Mouse (Mus musculus) kidney, postnatal 0 days (tissue): ENCODE results near the gene Plekhm2. TPM values are rescaled to one million over a fixed set of nuclear protein-coding genes. Genes with fewer than 3 reads are reported as not detected.

Source experiments
- ATAC-seq: fragments of 200-750 bp; cut with Nextera tagmentation; replicated peaks from 2 replicates; pipeline ENCODE4 v1.8.0; 2017; ENCODE audit warnings: low read depth, moderate number of reproducible peaks, moderate TSS enrichment, moderate library complexity; ENCODE audit not compliant: low FRiP score
- DNase-seq: peaks from one replicate; pipeline ENCODE4 v3.0.0-alpha.2; 2016; ENCODE audit warnings: low spot score
- H3K27ac ChIP-seq: fragments of 300-500 bp; sonication (generic); 2 replicates; pipeline ENCODE4 v1.5.1; 2014; ENCODE audit warnings: mild to moderate bottlenecking
- H3K27me3 ChIP-seq: fragments of 300-500 bp; sonication (generic); 2 replicates; pipeline ENCODE4 v1.6.1; 2014; ENCODE audit warnings: low read length, mixed read lengths; ENCODE audit not compliant: insufficient read depth
- H3K36me3 ChIP-seq: fragments of 300-500 bp; sonication (generic); 2 replicates; pipeline ENCODE4 v1.6.1; 2014; ENCODE audit warnings: low read length, mixed read lengths; ENCODE audit not compliant: insufficient read depth
- H3K4me1 ChIP-seq: fragments of 300-500 bp; sonication (generic); replicated peaks from 2 replicates; pipeline ENCODE4 v1.6.1; 2014; ENCODE audit warnings: antibody characterized with exemption, low read length, mixed read lengths; ENCODE audit not compliant: insufficient read depth
- H3K4me2 ChIP-seq: fragments of 300-500 bp; sonication (generic); 2 replicates; pipeline ENCODE4 v1.6.1; 2014; ENCODE audit warnings: mild to moderate bottlenecking, low read length, moderate library complexity, mixed read lengths
- H3K4me3 ChIP-seq: fragments of 300-500 bp; sonication (generic); replicated peaks from 2 replicates; pipeline ENCODE4 v1.5.1; 2014; ENCODE audit warnings: low read depth, low read length
- H3K9ac ChIP-seq: fragments of 300-500 bp; sonication (generic); 2 replicates; pipeline ENCODE4 v1.6.1; 2014; ENCODE audit warnings: low read depth, low read length
- H3K9me3 ChIP-seq: fragments of 300-500 bp; sonication (generic); replicated peaks from 2 replicates; pipeline ENCODE4 v1.6.1; 2016; ENCODE audit warnings: low read length, inconsistent platforms, mixed read lengths
- CTCF ChIP-seq: IDR thresholded peaks from 2 replicates; pipeline ENCODE4 v1.5.1; 2016; ENCODE audit warnings: antibody characterized with exemption, low read depth, mild to moderate bottlenecking, moderate library complexity
- whole genome bisulfite sequencing: fragments of 180-500 bp; shearing (Covaris S2); extraction: QIAGEN DNeasy Blood & Tissue Kit; methylation state at CpG from one replicate; pipeline ENCODE4 v1.1.7; 2014; 5-methylcytosine and 5-hydroxymethylcytosine counted together
- polyA plus RNA-seq: library from polyadenylated mRNA; unstranded; fragments of >200 nt; fragmentation: Nextera tagmentation; extraction: Ambion mirVana; gene quantifications from 2 replicates; pipeline ENCODE4 v1.2.1, GENCODE M21; 2015

Gene Plekhm2
- polyA plus RNA-seq, 1 experiment from 2014 or later = 6.2 TPM

GRCm38 (mm10) chr4:141598199-141598893, 66.4 kb downstream of the Plekhm2 start:
- no peak for TF ChIP-seq CTCF
- peak overlapping the region; percentile 94 for H3K27ac ChIP-seq
- DNase-seq = peak; percentile 90
- WGBS = 3% methylated on average over 19 of the region's 19 CpGs
- H3K4me3 ChIP-seq = peak overlapping the region; percentile 63
- H3K9ac ChIP-seq = peak overlapping the region; percentile 78
- peaks cover 13% of the 10 kb centered on the region; the same call in 1 of the 2 replicates for H3K4me1 ChIP-seq
- H3K27me3 ChIP-seq = no peaks in the 10 kb centered on the region
- peaks cover 14% of the 10 kb centered on the region for H3K36me3 ChIP-seq
- H3K4me2 ChIP-seq = peak overlapping the region; percentile 97
- no peaks in the 10 kb centered on the region for H3K9me3 ChIP-seq
- ATAC-seq = peak; percentile 77

- WGBS = 91% methylated on average over 8 of the region's 8 CpGs
- H3K4me2 ChIP-seq = no peak overlapping the region
- H3K36me3 ChIP-seq = peaks cover 18% of the 10 kb centered on the region
- H3K9me3 ChIP-seq = no peaks in the 10 kb centered on the region
- H3K4me1 ChIP-seq = peaks cover 9% of the 10 kb centered on the region; the same call in 1 of the 2 replicates
- H3K27ac ChIP-seq = no peak overlapping the region
- DNase-seq = no peak
- H3K4me3 ChIP-seq = no peak overlapping the region
- TF ChIP-seq CTCF = no peak
- no peaks in the 10 kb centered on the region for H3K27me3 ChIP-seq
- no peak for ATAC-seq
- H3K9ac ChIP-seq = no peak overlapping the region
Measured at GRCm38 (mm10) chr4:141596700-141597328, 67.9 kb downstream of the Plekhm2 start.

- Histone ChIP-seq H3K4me1 (peaks cover 9% of the 10 kb centered on the region; the same call in 1 of the 2 replicates), H3K27ac (no peak overlapping the region), H3K9me3 (no peaks in the 10 kb centered on the region), H3K4me2 (no peak overlapping the region), H3K4me3 (no peak overlapping the region), H3K36me3 (peaks cover 18% of the 10 kb centered on the region), H3K27me3 (no peaks in the 10 kb centered on the region), H3K9ac (no peak overlapping the region)
- ATAC-seq (no peak), DNase-seq (no peak)
- 70% methylated on average over 9 of the region's 9 CpGs for WGBS
- peak; percentile 52 for TF ChIP-seq CTCF
Measured at GRCm38 (mm10) chr4:141595605-141596268, 69.0 kb downstream of the Plekhm2 start.

- WGBS = 93% methylated on average over 11 of the region's 11 CpGs
- H3K9ac ChIP-seq = no peak overlapping the region
- TF ChIP-seq CTCF = no peak
- peaks cover 9% of the 10 kb centered on the region; the same call in 1 of the 2 replicates for H3K4me1 ChIP-seq
- peaks cover 19% of the 10 kb centered on the region for H3K36me3 ChIP-seq
- H3K27me3 ChIP-seq = no peaks in the 10 kb centered on the region
- no peak for DNase-seq
- H3K4me3 ChIP-seq = no peak overlapping the region
- no peak for ATAC-seq
- H3K9me3 ChIP-seq = no peaks in the 10 kb centered on the region
- H3K27ac ChIP-seq = no peak overlapping the region
- H3K4me2 ChIP-seq = no peak overlapping the region
Measured at GRCm38 (mm10) chr4:141595138-141595537, 69.6 kb downstream of the Plekhm2 start.

DNA sequence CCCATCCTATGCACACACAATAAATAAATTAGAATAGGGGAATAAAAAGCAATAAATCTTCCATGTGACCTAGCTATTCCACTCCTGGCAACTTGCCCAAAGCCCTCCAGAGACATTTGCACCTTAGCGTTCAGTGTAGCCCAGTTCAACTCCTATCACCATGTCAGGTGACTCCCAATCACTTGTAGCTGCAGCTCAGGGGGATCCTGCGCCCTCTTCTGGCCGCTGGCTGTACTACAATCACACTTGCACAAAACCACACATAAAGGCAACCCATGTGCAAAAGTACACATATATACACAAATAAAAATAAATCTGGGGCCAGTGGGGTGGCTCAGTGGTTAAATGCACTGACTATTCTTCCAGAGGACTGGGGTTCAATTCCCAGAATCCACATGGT, 73.2 kb downstream of the Plekhm2 start:
- DNase-seq (peak; percentile 49), ATAC-seq (no peak)
- Histone ChIP-seq H3K36me3 (peaks cover 39% of the 10 kb centered on the region), H3K4me1 (no peaks in the 10 kb centered on the region), H3K9me3 (no peaks in the 10 kb centered on the region), H3K9ac (no peak overlapping the region), H3K27me3 (no peaks in the 10 kb centered on the region), H3K4me3 (no peak overlapping the region), H3K4me2 (no peak overlapping the region), H3K27ac (no peak overlapping the region)
- WGBS = 30% methylated on average over 3 of the region's 3 CpGs
- peak; percentile 81 for TF ChIP-seq CTCF

- Histone ChIP-seq H3K9ac (no peak overlapping the region), H3K27me3 (no peaks in the 10 kb centered on the region), H3K4me3 (no peak overlapping the region), H3K9me3 (no peaks in the 10 kb centered on the region), H3K36me3 (peaks cover 43% of the 10 kb centered on the region; the same call in 1 of the 2 replicates), H3K27ac (no peak overlapping the region), H3K4me1 (no peaks in the 10 kb centered on the region), H3K4me2 (no peak overlapping the region)
- no peak for ATAC-seq
- DNase-seq = no peak
- WGBS = 86% methylated on average over 8 of the region's 8 CpGs
- TF ChIP-seq CTCF = no peak
Measured at GRCm38 (mm10) chr4:141583919-141584318, 80.8 kb downstream of the Plekhm2 start.
